Mouse (Mus musculus) forebrain, embryonic 16.5 days (tissue): ENCODE data around the gene Basp1. TPM values are rescaled to one million over a fixed set of nuclear protein-coding genes. Genes with fewer than 3 reads are reported as not detected.
"Not testable (repeated sequence)": the region's sequence is repeated elsewhere in the genome, so short reads cannot be mapped to it uniquely, and the experiment has no call there.

Source experiments
- ATAC-seq: fragments of 200-750 bp; cut with Nextera tagmentation; 2 replicates; pipeline ENCODE4 v1.8.0; 2017; ENCODE audit warnings: mild to moderate bottlenecking, moderate library complexity
- H3K27ac ChIP-seq: fragments of 300-500 bp; sonication (generic); 2 replicates; pipeline ENCODE4 v1.5.1; 2014; ENCODE audit warnings: low read length, control low read depth
- H3K27me3 ChIP-seq: fragments of 300-500 bp; sonication (generic); replicated peaks from 2 replicates; pipeline ENCODE4 v1.6.1; 2014; ENCODE audit warnings: low read length; ENCODE audit not compliant: control insufficient read depth, insufficient read depth
- H3K36me3 ChIP-seq: fragments of 300-500 bp; sonication (generic); 2 replicates; pipeline ENCODE4 v1.6.1; 2014; ENCODE audit not compliant: control insufficient read depth, insufficient read depth
- H3K4me1 ChIP-seq: fragments of 300-500 bp; sonication (generic); replicated peaks from 2 replicates; pipeline ENCODE4 v1.6.1; 2014; ENCODE audit warnings: low read length; ENCODE audit not compliant: control insufficient read depth, insufficient read depth
- H3K4me2 ChIP-seq: fragments of 300-500 bp; sonication (generic); 2 replicates; pipeline ENCODE4 v1.6.1; 2014; ENCODE audit warnings: mild to moderate bottlenecking, low read length, control low read depth
- H3K4me3 ChIP-seq: fragments of 300-500 bp; sonication (generic); replicated peaks from 2 replicates; pipeline ENCODE4 v1.5.1; 2014; ENCODE audit warnings: mild to moderate bottlenecking, low read length, control low read depth
- H3K9ac ChIP-seq: fragments of 300-500 bp; sonication (generic); replicated peaks from 2 replicates; pipeline ENCODE4 v1.6.1; 2014; ENCODE audit warnings: low read depth, low read length, control low read depth
- H3K9me3 ChIP-seq: fragments of 300-500 bp; sonication (generic); 2 replicates; pipeline ENCODE4 v1.6.1; 2016; ENCODE audit warnings: low read length; ENCODE audit not compliant: control insufficient read depth
- whole genome bisulfite sequencing: fragments of 180-500 bp; shearing (Covaris S2); extraction: QIAGEN DNeasy Blood & Tissue Kit; methylation state at CpG from one replicate; pipeline ENCODE4 v1.1.7; 2014; 5-methylcytosine and 5-hydroxymethylcytosine counted together
- polyA plus RNA-seq: library from polyadenylated mRNA; unstranded; fragments of >200 nt; fragmentation: Nextera tagmentation; extraction: Ambion mirVana; gene quantifications from 2 replicates; pipeline ENCODE4 v1.2.1, GENCODE M21; 2015

The Basp1 gene
- 198 and 206 TPM in 2 replicates for polyA plus RNA-seq

DNA sequence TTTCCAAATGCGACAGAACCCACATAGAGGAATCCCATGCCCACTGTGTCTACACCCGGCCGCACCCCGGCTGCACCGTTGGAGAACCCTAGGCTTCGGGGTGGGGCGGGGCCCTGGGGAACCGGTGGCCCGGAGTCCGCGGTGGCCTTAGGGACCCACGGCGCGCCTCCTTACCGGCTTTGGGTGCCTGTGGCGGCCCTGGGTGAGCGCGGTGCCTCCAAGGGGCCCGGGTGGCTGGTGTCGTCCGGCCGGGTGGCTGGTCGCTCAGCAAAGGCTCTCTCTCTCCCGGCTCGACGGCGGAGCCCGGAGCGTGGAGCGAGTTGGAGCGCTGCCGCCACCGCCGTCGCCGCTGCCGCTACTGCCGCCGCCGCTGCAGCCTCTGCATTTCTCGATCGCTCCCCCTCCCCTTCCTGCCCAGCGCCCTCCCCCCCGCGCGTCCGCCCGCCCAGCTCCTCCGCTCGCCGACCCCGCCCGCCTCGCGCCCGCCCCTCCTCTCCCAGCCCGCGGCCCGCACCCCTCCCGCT is at the start of gene Basp1:
TSS of gene Basp1 (minus strand) at position 387 of the 524 bp plus-strand sequence.
- Histone ChIP-seq H3K4me2 (peak within 1 kb of the TSS; percentile 76), H3K9ac (peak within 1 kb of the TSS; percentile 100), H3K36me3 (no peaks in the 10 kb centered on the region), H3K9me3 (no peaks in the 10 kb centered on the region), H3K4me3 (peak within 1 kb of the TSS; percentile 99), H3K4me1 (peaks cover 37% of the 10 kb centered on the region), H3K27me3 (no peaks in the 10 kb centered on the region), H3K27ac (peak within 1 kb of the TSS; percentile 99)
- 0% methylated on average over 29 of the region's 60 CpGs for WGBS
- ATAC-seq, result peak; percentile 52

DNA sequence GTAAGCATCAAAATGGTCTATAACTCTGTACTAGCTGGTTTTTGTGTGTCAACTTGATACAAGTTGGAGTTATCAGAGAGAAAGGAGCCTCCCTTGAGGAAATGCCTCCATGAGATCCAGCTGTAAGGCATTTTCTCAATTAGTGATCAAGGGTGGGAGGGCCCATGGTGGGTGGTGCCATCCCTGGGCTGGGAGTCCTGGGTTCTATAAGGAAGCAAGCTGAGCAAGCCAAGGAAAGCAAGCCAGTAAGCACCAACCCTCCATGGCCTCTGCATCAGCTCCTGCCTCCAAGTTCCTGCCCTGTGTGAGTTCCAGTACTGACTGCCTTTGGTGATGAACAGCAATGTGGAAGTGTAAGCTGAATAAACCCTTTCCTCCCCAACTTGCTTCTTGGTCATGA is 49.5 kb upstream of the Basp1 start:
- not testable (repeated sequence) for H3K9me3 ChIP-seq, H3K4me3 ChIP-seq, H3K4me2 ChIP-seq, H3K4me1 ChIP-seq, H3K9ac ChIP-seq, H3K27me3 ChIP-seq, ATAC-seq, H3K36me3 ChIP-seq, H3K27ac ChIP-seq

DNA sequence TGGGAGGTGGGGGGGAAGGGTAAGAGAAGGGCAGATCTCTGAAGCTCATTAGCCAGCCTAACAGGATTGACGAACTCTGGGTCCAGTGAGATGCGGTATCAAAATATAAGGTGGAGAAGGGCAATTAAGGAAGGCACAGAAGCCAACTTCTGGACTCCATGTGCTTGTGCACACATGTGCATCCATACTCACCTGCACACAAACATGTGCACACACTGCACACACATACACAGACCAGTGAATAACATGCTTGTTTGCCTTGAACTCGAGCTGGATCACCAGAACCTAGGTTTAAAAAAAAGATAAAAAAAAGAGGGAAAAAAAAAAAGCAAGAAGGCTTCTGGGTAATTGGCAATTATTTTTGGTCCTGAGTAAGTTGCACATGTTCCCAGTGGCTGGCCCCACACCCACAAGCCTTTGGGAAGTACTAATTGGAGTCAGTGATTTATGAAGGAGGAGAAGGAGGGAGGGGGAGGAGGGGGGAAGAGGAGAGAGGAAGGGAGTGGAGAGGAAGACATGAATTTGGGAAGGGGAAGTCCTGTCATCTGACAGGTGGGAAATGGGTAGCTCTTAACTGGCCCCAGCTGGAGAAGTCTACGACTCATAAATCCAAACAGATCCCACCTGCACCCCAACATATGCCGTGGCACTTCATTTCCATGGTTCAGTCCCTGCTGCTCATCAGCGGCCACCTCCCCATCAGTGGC is 48.6 kb upstream of the Basp1 start:
- no peak overlapping the region for H3K4me2 ChIP-seq
- 57% methylated on average over 6 of the region's 6 CpGs for WGBS
- ATAC-seq, result no peak

DNA sequence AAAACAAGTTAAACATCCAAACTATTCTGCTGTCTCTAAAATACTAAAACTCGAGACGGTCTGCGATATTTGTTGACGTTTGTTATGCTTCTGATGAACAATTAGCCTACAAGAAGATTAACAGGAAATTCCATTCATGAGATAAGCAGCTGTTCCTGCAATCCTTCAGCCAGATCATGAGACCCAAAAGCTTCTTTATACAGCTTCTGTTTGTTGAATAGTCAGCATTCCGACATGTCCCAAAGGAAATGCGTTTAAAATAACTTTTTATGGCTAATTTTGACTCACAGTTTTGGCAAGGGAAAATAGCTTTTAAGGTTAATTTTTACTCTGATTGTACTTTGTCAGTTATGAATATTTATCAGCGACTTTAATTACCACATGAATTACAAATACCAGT is 46.3 kb upstream of the Basp1 start:
- Histone ChIP-seq H3K27me3 (peaks cover 2% of the 10 kb centered on the region; the same call in 1 of the 2 replicates), H3K27ac (no peak overlapping the region), H3K9me3 (no peaks in the 10 kb centered on the region), H3K9ac (no peak overlapping the region), H3K4me3 (no peak overlapping the region), H3K4me2 (no peak overlapping the region), H3K36me3 (no peaks in the 10 kb centered on the region), H3K4me1 (no peaks in the 10 kb centered on the region; the same call in 1 of the 2 replicates)
- ATAC-seq, result no peak
- 34% methylated on average over 7 of the region's 7 CpGs for WGBS

More for the DNA sequence above, 48.6 kb upstream of the Basp1 start:
- no peaks in the 10 kb centered on the region for H3K27me3 ChIP-seq
- H3K9me3 ChIP-seq, result no peaks in the 10 kb centered on the region
- no peaks in the 10 kb centered on the region; the same call in 1 of the 2 replicates for H3K4me1 ChIP-seq
- H3K36me3 ChIP-seq, result no peaks in the 10 kb centered on the region
- H3K27ac ChIP-seq, result no peak overlapping the region
- H3K4me3 ChIP-seq, result no peak overlapping the region
- no peak overlapping the region for H3K9ac ChIP-seq

DNA sequence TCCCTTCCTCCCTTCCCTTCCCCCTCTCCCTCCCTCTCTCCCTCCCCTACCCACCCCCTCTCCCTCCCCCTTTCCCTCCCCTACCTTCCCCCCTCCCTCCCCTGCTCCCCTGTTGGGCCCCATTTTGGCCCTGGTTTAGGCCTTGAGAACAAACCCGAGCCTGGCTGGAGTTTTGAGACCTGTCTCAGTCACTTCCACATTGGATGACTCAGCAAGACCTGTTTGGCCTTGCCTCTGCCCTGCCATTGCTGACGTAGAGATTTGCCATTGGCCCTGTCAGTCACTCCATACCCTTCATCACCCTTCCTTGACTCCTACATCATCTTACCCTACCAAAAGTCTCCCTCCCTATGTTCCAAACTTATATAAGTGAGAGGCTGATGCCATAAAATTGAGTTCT is 43.9 kb upstream of the Basp1 start:
- 62% methylated on average over 2 of the region's 2 CpGs for WGBS
- H3K36me3 ChIP-seq, result no peaks in the 10 kb centered on the region
- no peak for ATAC-seq
- no peaks in the 10 kb centered on the region for H3K9me3 ChIP-seq
- H3K27me3 ChIP-seq, result peaks cover 2% of the 10 kb centered on the region; the same call in 1 of the 2 replicates
- H3K4me1 ChIP-seq, result no peaks in the 10 kb centered on the region; the same call in 1 of the 2 replicates
- no peak overlapping the region for H3K27ac ChIP-seq
- H3K9ac ChIP-seq, result no peak overlapping the region
- H3K4me3 ChIP-seq, result no peak overlapping the region
- H3K4me2 ChIP-seq, result no peak overlapping the region

DNA sequence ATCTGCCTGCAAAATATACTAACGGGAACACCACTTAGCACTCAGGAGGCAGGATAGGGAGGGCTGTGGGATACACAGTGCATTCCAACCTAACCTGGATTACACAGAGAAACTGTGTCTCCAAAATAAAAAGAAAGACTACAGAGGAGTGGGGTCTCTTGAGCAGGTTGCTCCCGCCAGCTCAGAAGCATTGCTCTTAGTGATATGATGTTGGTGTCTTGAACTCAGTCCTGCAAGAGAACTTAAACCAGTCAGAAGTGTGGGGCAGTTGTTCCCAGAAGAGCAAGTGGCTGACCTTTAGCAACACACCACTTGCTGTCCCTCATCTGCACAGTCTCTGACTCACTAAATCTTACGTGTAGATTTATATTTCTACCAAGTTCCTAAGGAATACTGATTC is 40.0 kb upstream of the Basp1 start:
- WGBS, result 94% methylated on average over 3 of the region's 3 CpGs

DNA sequence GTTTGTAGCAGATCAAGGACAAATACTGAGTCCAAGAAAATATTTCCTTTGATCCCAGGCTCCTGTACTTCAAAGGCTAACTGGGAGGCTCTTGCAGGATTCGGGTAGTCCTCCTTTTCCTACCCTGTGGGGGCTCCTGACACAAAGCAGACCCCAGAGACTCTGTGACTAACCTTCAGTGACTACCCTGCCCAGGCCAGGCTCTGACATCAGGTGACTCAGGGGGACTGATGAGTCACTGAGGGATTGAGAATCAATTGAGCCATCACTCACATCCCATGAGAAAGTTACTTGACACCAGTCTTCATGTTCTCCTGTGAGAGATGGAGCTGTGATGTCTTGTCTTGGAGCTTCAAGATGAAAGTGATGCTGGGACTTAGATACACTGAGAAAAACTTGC is 35.8 kb upstream of the Basp1 start:
- Histone ChIP-seq H3K4me2 (no peak overlapping the region), H3K27me3 (peaks cover 3% of the 10 kb centered on the region; the same call in 1 of the 2 replicates), H3K9ac (no peak overlapping the region), H3K4me1 (0 out of 2 replicates have a peak, but pooled peaks cover 4% of the 10 kb centered on the region), H3K36me3 (no peaks in the 10 kb centered on the region), H3K27ac (no peak overlapping the region), H3K4me3 (no peak overlapping the region), H3K9me3 (no peaks in the 10 kb centered on the region)
- 37% methylated on average over 1 of the region's 1 CpGs for WGBS
- ATAC-seq, result no peak

More for the DNA sequence above, 40.0 kb upstream of the Basp1 start:
- ATAC-seq, result no peak
- Histone ChIP-seq H3K36me3 (no peaks in the 10 kb centered on the region), H3K4me2 (no peak overlapping the region), H3K9me3 (no peaks in the 10 kb centered on the region), H3K27ac (no peak overlapping the region), H3K4me3 (no peak overlapping the region), H3K9ac (no peak overlapping the region), H3K27me3 (peaks cover 2% of the 10 kb centered on the region; the same call in 1 of the 2 replicates), H3K4me1 (no peaks in the 10 kb centered on the region)

DNA sequence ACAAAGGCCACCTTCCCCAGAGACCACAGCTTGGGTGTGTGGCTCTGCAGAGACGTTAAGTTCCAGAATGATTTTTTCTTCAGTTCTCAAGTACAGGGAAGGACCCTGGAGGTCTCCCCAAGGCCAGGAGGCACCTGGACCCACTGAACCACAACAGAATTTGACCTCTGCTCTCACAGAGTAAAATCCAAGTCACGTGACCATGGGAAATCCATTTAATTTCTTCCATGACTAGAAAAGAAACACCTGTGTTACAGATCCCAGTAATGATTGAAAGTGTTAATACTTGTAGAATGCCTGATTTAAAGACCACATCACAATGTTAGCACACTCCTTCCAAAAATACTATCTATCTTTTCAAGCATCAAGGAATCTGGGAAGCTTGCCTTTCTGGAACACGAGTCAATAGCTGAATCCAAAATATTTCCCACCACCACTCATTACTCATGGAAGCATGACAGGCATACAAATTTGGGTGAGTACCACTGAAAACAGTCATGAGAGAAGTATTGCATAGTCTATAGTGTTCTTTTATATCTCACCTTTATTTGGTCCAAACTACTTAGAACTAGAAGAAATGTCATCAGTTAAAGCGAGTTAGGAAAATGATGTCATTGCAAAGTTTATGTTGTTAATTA is 35.3 kb upstream of the Basp1 start:
- ATAC-seq, result no peak
- no peak overlapping the region for H3K9ac ChIP-seq
- 71% methylated on average over 4 of the region's 4 CpGs for WGBS

DNA sequence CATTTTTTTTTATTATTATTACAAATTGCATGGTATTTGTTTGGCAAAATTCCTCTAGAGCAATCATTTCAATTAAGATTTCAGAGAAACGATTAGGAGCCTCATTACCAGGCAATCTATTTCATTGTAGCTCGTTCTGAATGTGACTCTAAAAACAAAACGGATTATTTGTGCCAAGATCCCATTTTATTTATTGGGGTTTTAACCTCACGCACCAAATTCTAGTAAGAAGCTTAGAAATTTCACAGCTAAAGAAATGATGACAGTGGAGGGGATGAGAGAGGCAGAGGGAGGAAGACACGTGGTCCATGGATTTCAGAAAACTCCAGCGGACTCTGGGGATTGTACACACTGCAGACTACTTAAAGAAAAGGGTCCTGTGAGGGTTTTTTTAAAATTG is 33.6 kb upstream of the Basp1 start:
- H3K4me2 ChIP-seq, result no peak overlapping the region
- no peaks in the 10 kb centered on the region for H3K36me3 ChIP-seq
- no peak for ATAC-seq
- H3K9me3 ChIP-seq, result no peaks in the 10 kb centered on the region
- no peak overlapping the region for H3K27ac ChIP-seq
- WGBS, result 44% methylated on average over 6 of the region's 6 CpGs
- H3K27me3 ChIP-seq, result peaks cover 3% of the 10 kb centered on the region; the same call in 1 of the 2 replicates
- 0 out of 2 replicates have a peak, but pooled peaks cover 4% of the 10 kb centered on the region for H3K4me1 ChIP-seq
- H3K9ac ChIP-seq, result no peak overlapping the region
- no peak overlapping the region for H3K4me3 ChIP-seq

More for the DNA sequence above, 35.3 kb upstream of the Basp1 start:
- no peak overlapping the region for H3K4me3 ChIP-seq
- no peak overlapping the region for H3K4me2 ChIP-seq
- no peaks in the 10 kb centered on the region for H3K9me3 ChIP-seq
- H3K4me1 ChIP-seq, result 0 out of 2 replicates have a peak, but pooled peaks cover 4% of the 10 kb centered on the region
- no peaks in the 10 kb centered on the region for H3K36me3 ChIP-seq
- H3K27me3 ChIP-seq, result peaks cover 3% of the 10 kb centered on the region; the same call in 1 of the 2 replicates
- H3K27ac ChIP-seq, result no peak overlapping the region
